Mouse (Mus musculus) kidney, postnatal 14 days (tissue): ENCODE results near the gene Timm17b.

Experiments used
- DNase-seq: peaks from one replicate; pipeline ENCODE4 v3.0.0; 2022; ENCODE audit warnings: mixed read lengths

Gene Timm17b

DNA sequence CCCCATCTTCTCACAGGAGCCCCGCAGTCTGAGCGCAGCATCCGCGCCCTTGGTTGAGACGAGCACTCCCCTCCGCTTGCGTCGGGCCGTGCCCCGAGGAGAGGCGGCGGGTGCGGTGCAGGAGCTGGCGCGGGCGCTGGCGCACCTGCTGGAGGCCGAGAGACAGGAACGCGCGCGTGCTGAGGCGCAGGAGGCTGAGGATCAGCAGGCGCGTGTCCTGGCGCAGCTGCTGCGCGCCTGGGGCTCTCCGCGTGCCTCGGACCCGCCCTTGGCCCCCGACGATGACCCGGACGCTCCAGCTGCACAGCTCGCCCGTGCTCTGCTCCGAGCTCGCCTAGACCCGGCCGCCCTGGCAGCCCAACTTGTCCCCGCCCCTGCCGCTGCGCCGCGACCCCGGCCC lies 22.9 kb downstream of the Timm17b start:
- no peak for DNase-seq

DNA sequence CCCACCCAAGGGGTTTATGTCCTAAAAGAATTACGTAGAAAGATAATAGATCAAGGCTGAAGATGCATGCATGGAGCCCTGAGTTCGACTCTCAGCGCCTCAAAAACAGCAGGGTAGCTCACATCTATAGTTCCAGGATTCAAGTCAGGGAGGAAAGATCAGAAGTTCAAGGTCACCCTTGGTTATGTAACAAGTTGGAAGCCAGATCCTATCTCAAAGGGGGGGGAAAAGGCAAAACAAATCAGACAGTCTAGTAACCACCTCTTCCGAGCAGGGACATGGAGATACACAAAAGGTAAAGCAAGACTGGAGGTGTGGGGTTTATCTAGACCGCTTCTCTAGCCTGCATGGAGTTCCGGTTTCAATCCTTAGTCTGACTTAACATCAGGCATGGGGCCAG lies 27.1 kb downstream of the Timm17b start:
- DNase-seq = no peak

DNA sequence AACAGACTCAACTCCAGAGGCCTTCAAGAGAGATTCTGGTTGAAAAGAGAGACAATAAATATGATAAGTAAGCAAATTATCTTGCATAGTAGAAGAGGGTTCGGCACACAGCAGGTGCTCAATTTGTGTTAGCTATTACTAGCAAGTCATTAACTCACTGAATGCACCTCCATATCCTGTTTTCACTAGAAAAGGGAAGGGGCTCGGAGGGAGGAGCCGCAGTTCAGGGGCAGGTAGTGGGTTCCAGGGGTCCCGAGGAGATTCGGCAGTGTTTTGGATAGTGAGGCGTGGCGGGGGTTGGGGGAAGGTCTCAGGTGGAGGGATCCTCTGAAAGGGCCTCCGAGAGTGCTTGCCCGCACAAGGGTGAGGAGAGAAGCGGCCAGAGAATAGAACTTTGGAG lies 28.0 kb downstream of the Timm17b start:
- DNase-seq = no peak

DNA sequence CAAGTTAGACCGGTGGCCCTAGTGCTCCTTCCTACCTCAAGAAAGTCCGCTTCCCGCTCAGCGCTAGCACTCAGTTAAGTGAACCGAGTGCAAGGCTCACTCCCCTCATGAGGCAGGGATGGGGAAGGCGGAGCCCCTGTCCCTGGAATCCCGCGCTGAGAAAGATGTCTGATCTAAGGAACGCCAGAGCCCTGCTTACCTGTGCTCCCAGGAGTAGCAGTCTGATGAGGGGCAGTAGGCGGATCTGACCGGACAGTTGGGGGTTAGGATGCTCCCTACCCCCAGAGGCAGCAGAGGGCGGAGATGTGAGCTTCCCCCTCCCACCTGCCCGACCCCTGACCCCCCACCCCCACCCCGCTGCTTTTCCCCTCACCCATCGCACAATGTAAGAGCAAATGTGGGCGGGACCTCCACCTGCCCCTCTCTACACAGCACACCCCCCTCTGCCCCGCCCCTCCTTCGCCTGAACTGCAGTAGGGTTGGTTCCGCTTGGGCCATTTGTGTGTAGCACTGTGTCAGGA lies 29.2 kb downstream of the Timm17b start, which contains the start of gene Eras:
Gene Eras, minus strand, starts transcription at position 338 of the 521 bp plus-strand sequence.
- no peak for DNase-seq

DNA sequence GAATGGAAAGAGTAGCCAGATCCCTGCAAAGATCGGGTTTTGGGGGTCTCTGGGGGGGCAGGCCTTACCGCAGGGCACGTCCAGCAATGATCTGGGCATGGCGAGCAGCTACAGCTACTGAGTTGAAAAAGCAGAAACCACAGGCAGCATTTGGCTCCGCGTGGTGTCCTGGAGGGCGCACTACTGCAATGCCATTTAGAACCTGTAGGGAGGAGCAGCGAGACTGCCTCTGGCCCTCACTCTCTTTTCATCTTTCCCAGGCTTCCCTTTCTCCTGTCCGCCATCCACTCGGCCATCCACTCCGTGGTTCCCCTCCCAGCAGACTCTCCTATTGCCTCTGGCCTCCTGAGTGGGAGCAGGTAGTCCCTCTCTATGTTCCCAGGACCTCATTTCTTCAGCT lies 37.7 kb downstream of the Timm17b start:
- no peak for DNase-seq

DNA sequence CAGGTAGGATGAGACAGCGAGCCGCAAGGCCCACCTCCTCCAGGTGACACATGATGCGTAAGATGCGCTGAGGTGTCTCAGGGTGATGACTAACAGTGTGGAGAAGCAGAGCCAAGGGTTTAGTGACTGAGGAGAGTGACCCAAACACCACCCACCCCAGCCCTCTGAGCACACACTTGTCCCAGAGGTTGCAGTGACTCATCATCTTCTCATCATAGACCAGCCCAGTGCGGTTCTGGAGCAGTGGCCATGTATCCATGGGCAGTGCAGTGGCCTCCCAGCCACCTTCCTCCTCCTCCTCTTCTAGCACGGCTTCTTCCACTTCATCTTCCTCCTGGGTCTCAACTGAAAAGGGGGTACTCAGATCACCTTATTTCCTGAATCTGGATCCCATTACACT lies 38.5 kb downstream of the Timm17b start:
- DNase-seq = no peak

DNA sequence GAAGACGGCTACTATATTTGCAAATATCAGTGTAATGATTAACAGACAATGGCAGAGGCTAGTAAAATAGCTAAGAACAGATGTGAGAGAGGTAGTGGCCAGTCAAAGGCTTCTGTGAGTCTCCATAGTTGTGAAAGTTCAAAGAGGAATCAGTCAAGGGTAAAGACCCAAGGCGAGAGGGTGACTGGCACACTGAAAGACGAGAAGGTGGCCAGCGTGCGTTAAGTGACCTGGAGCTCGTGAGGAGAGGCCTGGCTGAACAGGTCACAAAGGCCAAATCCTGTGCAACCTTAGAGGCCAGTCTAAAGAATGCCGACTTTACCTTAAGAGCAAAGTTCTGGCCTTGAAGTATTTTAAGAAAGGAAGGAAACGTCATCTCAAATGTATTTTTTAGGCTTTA lies 46.5 kb downstream of the Timm17b start:
- DNase-seq = peak; percentile 11

DNA sequence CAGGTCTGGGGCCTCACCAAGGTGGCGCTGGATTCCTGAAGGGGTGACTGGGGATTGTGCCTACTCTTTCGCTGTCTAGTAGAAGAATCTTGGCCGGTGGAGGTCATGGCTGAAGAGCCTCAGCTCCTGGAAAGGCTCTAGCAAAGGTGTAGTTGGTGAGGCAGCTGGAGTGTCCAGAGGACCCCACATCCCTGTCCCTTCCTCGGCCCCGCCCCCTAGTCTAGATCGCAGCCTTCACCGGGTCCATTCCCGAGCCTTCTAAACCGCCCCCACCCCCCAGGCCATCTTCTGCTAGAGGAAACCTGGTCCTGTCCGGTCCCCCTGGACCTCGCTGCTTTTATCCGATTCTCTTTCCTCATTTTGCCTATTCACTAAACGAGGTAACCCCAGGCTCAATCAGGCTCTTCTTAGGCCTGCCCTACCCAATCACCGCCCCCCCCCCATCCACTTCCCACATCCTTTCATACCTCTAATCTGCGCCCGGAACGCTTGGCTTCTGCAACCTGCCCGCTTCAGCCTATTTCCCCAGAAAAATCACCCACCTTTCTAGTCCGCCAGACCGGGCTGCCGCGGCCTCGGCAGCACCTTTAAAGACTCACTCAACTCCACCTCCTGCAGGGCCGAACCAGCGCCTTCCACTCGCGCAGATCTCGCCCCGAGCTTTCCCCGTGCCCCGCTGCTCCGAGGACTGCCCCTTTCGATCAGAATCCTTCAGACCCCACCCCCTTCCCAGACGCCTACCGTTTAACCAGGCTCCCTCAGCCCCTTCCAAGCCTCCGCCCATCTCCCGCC lies 48.1 kb downstream of the Timm17b start, which contains the start of gene Hdac6:
Gene Hdac6, minus strand, starts transcription at position 782 of the 792 bp plus-strand sequence.
- DNase-seq = peak; percentile 17

DNA sequence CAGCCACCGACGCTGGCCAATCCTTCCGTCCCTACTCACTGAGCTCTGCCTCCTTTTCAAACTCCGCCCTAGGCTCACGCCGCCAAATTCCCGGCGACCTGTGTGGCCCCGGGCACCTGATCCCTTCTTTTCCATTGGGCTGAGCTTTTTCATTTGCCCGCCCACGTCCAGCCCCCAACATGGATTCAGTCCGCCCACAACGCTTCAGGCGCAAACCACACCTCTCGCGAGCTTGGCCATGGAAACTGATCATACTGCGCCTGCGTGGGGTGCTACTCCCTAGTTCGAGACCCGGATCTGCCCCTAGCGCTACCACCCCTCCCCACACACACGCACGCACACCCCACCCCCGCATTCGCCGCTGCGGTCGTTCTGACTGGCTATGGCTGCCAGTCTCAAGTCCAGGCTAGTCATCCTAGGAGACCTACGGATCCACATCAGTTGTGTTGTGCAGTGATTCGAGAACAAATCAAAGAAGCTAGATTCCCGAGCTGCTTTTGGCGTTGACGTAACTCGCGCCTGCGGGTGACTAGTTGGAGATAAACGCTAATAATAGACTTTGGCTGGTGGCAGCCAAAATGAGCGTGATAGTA lies 48.8 kb downstream of the Timm17b start:
- peak; percentile 95 for DNase-seq

DNA sequence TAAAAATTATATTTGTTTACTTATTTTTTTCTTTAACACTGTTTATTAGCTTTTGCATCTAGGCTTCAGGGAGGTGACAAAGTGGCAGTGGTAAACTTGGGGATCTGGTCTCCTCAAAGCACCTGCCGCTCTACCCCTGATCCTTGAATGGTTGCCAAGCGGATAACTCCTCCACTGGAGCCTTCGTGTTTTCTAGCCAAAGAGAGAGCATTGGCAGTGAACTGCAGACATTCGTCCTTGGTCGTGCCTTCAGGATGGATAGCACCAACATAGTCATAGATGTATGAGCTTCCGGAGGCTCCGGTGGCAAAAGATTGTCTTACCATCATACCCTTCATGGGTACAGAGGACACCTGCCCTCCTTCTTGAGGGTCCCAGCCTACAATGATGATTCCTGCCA lies 50.9 kb downstream of the Timm17b start:
- DNase-seq = no peak
